Mouse (Mus musculus) common myeloid progenitor, adult 5-6 weeks (primary cell): ENCODE results near the gene Pdzk1. TPM values are rescaled to one million over a fixed set of nuclear protein-coding genes. Genes with fewer than 3 reads are reported as not detected.

Source experiments
- ATAC-seq: replicated peaks from 2 replicates; pipeline ENCODE4 v1.8.0; 2016; ENCODE audit warnings: low read depth, mild to moderate bottlenecking, moderate TSS enrichment, inconsistent platforms; ENCODE audit not compliant: poor library complexity, severe bottlenecking
- total RNA-seq: library from RNA; stranded (forward); fragments of 200-1000, 187-1606 nt; gene quantifications from 2 replicates; pipeline ENCODE4 v1.2.3, GENCODE M21; 2017

Pdzk1 gene
- total RNA-seq, 1 experiment from 2014 or later, result 0.50 TPM

- ATAC-seq, result no peak
These were observed 3.8 kb downstream of the Pdzk1 start for GRCm38 (mm10) chr3:96832930-96833329.

- ATAC-seq, result no peak
These were observed 5.7 kb downstream of the Pdzk1 start for GRCm38 (mm10) chr3:96834587-96835348.

GRCm38 (mm10) chr3:96836414-96836813 lies 7.3 kb downstream of the Pdzk1 start:
- no peak for ATAC-seq

- ATAC-seq, result no peak
These were observed 10.0 kb downstream of the Pdzk1 start for GRCm38 (mm10) chr3:96838996-96839645.

- ATAC-seq, result no peak
These were observed 16.1 kb downstream of the Pdzk1 start for GRCm38 (mm10) chr3:96845191-96845590.

- no peak for ATAC-seq
These were observed 16.7 kb downstream of the Pdzk1 start for GRCm38 (mm10) chr3:96845806-96846205.

GRCm38 (mm10) chr3:96846985-96847384 lies 17.9 kb downstream of the Pdzk1 start:
- no peak for ATAC-seq

- ATAC-seq, result no peak
These were observed 18.6 kb downstream of the Pdzk1 start for GRCm38 (mm10) chr3:96847661-96848060.

- ATAC-seq, result no peak
These were observed 19.4 kb downstream of the Pdzk1 start for GRCm38 (mm10) chr3:96848470-96848869.

GRCm38 (mm10) chr3:96849168-96849727 lies 20.2 kb downstream of the Pdzk1 start:
- no peak for ATAC-seq

- no peak for ATAC-seq
These were observed 23.5 kb downstream of the Pdzk1 start for GRCm38 (mm10) chr3:96852561-96852960.

GRCm38 (mm10) chr3:96854376-96854775 lies 25.3 kb downstream of the Pdzk1 start:
- no peak for ATAC-seq

GRCm38 (mm10) chr3:96855833-96856232 lies 26.7 kb downstream of the Pdzk1 start:
- ATAC-seq, result no peak

- ATAC-seq, result no peak
These were observed 31.4 kb downstream of the Pdzk1 start for GRCm38 (mm10) chr3:96860498-96860897.

GRCm38 (mm10) chr3:96867863-96868262 lies 38.8 kb downstream of the Pdzk1 start:
- ATAC-seq, result no peak

- no peak for ATAC-seq
These were observed 39.5 kb downstream of the Pdzk1 start for GRCm38 (mm10) chr3:96868566-96868965.

- no peak for ATAC-seq
These were observed 40.0 kb downstream of the Pdzk1 start for GRCm38 (mm10) chr3:96869091-96869490.

GRCm38 (mm10) chr3:96870270-96870669 lies 41.2 kb downstream of the Pdzk1 start:
- no peak for ATAC-seq

GRCm38 (mm10) chr3:96871070-96871469 lies 42.0 kb downstream of the Pdzk1 start:
- no peak for ATAC-seq

- no peak for ATAC-seq
These were observed 43.4 kb downstream of the Pdzk1 start for GRCm38 (mm10) chr3:96872501-96872900.

GRCm38 (mm10) chr3:96874808-96875571 lies 45.9 kb downstream of the Pdzk1 start:
- no peak for ATAC-seq
